Mouse (Mus musculus) thymus, postnatal 10 days (tissue): ENCODE measurements around the gene Ankrd11.

Experiments used
- DNase-seq, 2 experiments: peaks; one replicate each; pipeline ENCODE4 v3.0.0; 2021; ENCODE audit warnings: low spot score in 2 of 2

Gene Ankrd11

GRCm38 (mm10) chr8:123005328-123005727, 36.7 kb downstream of the Ankrd11 start:
- DNase-seq = no peak

- DNase-seq = no peak
These were observed 37.8 kb downstream of the Ankrd11 start for GRCm38 (mm10) chr8:123004033-123004922.

GRCm38 (mm10) chr8:123000311-123000710, 41.8 kb downstream of the Ankrd11 start:
- DNase-seq = no peak

- no peak for DNase-seq
These were observed 44.1 kb downstream of the Ankrd11 start for GRCm38 (mm10) chr8:122997963-122998362.

GRCm38 (mm10) chr8:122993740-122994139, 48.3 kb downstream of the Ankrd11 start:
- DNase-seq = no peak

GRCm38 (mm10) chr8:122993031-122993430, 49.0 kb downstream of the Ankrd11 start:
- no peak for DNase-seq

- no peak for DNase-seq
These were observed 49.8 kb downstream of the Ankrd11 start for GRCm38 (mm10) chr8:122992296-122992695.

- DNase-seq = no peak
These were observed 50.7 kb downstream of the Ankrd11 start for GRCm38 (mm10) chr8:122991368-122991767.

GRCm38 (mm10) chr8:122989976-122990375, 52.1 kb downstream of the Ankrd11 start:
- peak in 1 of 2 experiments; percentile 26 for DNase-seq

GRCm38 (mm10) chr8:122988955-122989354, 53.1 kb downstream of the Ankrd11 start:
- DNase-seq = no peak

GRCm38 (mm10) chr8:122987255-122987654, 54.8 kb downstream of the Ankrd11 start:
- DNase-seq = no peak

- DNase-seq = peak; percentile 26 to 44
These were observed 55.4 kb downstream of the Ankrd11 start for GRCm38 (mm10) chr8:122986501-122987184.

- DNase-seq = no peak
These were observed 57.9 kb downstream of the Ankrd11 start for GRCm38 (mm10) chr8:122984175-122984574.

- DNase-seq = peak; percentile 15 to 28
These were observed 58.7 kb downstream of the Ankrd11 start for GRCm38 (mm10) chr8:122983178-122983942.

GRCm38 (mm10) chr8:122981646-122982045, 60.4 kb downstream of the Ankrd11 start:
- no peak for DNase-seq

- no peak for DNase-seq
These were observed 62.1 kb downstream of the Ankrd11 start for GRCm38 (mm10) chr8:122979865-122980509.

GRCm38 (mm10) chr8:122979424-122979823, 62.7 kb downstream of the Ankrd11 start:
- DNase-seq = no peak

GRCm38 (mm10) chr8:122976046-122976445, 66.0 kb downstream of the Ankrd11 start:
- no peak for DNase-seq

GRCm38 (mm10) chr8:122969964-122970620, 72.0 kb downstream of the Ankrd11 start:
- no peak for DNase-seq

- DNase-seq = no peak
These were observed 73.9 kb downstream of the Ankrd11 start for GRCm38 (mm10) chr8:122968145-122968544.

GRCm38 (mm10) chr8:122966638-122967037, 75.4 kb downstream of the Ankrd11 start:
- no peak for DNase-seq
